In genomic region chr5:132209694-132210093, GRCm38 (mm10) we compare ENCODE assay signal across 26 mouse cellular contexts.
A peak's percentile ranks its signal among the peaks of the same experiment; 100 is the strongest.
DNase-seq lines count a peak whose midpoint lies in the region; ATAC-seq and TF ChIP-seq lines count a peak whose summit lies in the region.
"Had no signal": no experiment of that assay in that cellular context is flagged by ENCODE, and none has a peak within 500 bp of the region (broad histone marks: within the 10 kb centered on the region; RNA-seq: fewer than 3 reads in every experiment).

No protein-coding gene starts in this region.

- peaks cover 0 to 4% of the 10 kb centered on the region in 2 experiments; a peak in 1 of 4 replicates for H3K4me1 ChIP-seq in ES-E14 (ENCODE audit: control insufficient read depth in 2 of 2, insufficient read depth in 2 of 2, low read length in 2 of 2, poor library complexity in 1 of 2)
- peaks cover 22% of the 10 kb centered on the region for H3K4me1 ChIP-seq in embryonic facial prominence, embryonic 10.5 days
- H3K4me1 ChIP-seq in embryonic facial prominence, embryonic 15.5 days, result peaks cover 18% of the 10 kb centered on the region
- H3K4me1 ChIP-seq in limb, embryonic 14.5 days (ENCODE audit: control insufficient read depth, insufficient read depth, low read length), result peaks cover 27% of the 10 kb centered on the region
- H3K4me1 ChIP-seq: lung, embryonic 15.5 days; stomach, embryonic 15.5 days had no signal

- H3K36me3 ChIP-seq in ES-E14 (ENCODE audit: control insufficient read depth, insufficient read depth, low read length, poor library complexity, severe bottlenecking), result no peaks in the 10 kb centered on the region
- H3K36me3 ChIP-seq in embryonic facial prominence, embryonic 10.5 days (replicated peaks), result no peaks in the 10 kb centered on the region
- no peaks in the 10 kb centered on the region for H3K36me3 ChIP-seq in embryonic facial prominence, embryonic 15.5 days
- no peaks in the 10 kb centered on the region for H3K36me3 ChIP-seq in limb, embryonic 14.5 days (ENCODE audit: control insufficient read depth, insufficient read depth, low read length)
- H3K36me3 ChIP-seq: hindbrain, embryonic 13.5 days; lung, embryonic 15.5 days; neural tube, embryonic 12.5 days; stomach, embryonic 15.5 days had no signal

- no peak overlapping the region for H3K4me2 ChIP-seq in embryonic facial prominence, embryonic 15.5 days (replicated peaks)
- no peak overlapping the region; the same call in 1 of the 2 replicates for H3K4me2 ChIP-seq in limb, embryonic 14.5 days (replicated peaks; ENCODE audit: low read depth, low read length, severe bottlenecking)
- H3K4me2 ChIP-seq: heart, embryonic 11.5 days; hindbrain, embryonic 13.5 days; liver, embryonic 11.5 days; lung, embryonic 15.5 days; midbrain, embryonic 11.5 days; neural tube, embryonic 12.5 days; stomach, embryonic 15.5 days had no signal

- H3K27me3 ChIP-seq in embryonic facial prominence, embryonic 10.5 days (replicated peaks; ENCODE audit: low read depth, poor library complexity, severe bottlenecking), result no peaks in the 10 kb centered on the region
- no peaks in the 10 kb centered on the region for H3K27me3 ChIP-seq in embryonic facial prominence, embryonic 15.5 days
- H3K27me3 ChIP-seq in limb, embryonic 14.5 days (ENCODE audit: control insufficient read depth, insufficient read depth, low read length), result no peaks in the 10 kb centered on the region
- H3K27me3 ChIP-seq: hindbrain, embryonic 13.5 days; lung, embryonic 15.5 days; neural tube, embryonic 12.5 days; stomach, embryonic 15.5 days had no signal

- no peak overlapping the region for H3K9ac ChIP-seq in ES-E14 (ENCODE audit: insufficient read depth, low read depth, low read length, poor library complexity, severe bottlenecking)
- H3K9ac ChIP-seq in embryonic facial prominence, embryonic 15.5 days, result no peak overlapping the region
- H3K9ac ChIP-seq in limb, embryonic 14.5 days (ENCODE audit: low read depth, low read length, severe bottlenecking), result no peak overlapping the region
- H3K9ac ChIP-seq: hindbrain, embryonic 13.5 days; lung, embryonic 15.5 days; neural tube, embryonic 12.5 days; stomach, embryonic 15.5 days had no signal

- no peaks in the 10 kb centered on the region for H3K9me3 ChIP-seq in ES-E14 (ENCODE audit: control insufficient read depth, insufficient read depth, low read depth, low read length)
- no peaks in the 10 kb centered on the region for H3K9me3 ChIP-seq in embryonic facial prominence, embryonic 10.5 days
- H3K9me3 ChIP-seq in embryonic facial prominence, embryonic 15.5 days (replicated peaks), result no peaks in the 10 kb centered on the region
- no peaks in the 10 kb centered on the region for H3K9me3 ChIP-seq in limb, embryonic 14.5 days (ENCODE audit: control insufficient read depth, low read length)
- H3K9me3 ChIP-seq: hindbrain, embryonic 13.5 days; lung, embryonic 15.5 days; neural tube, embryonic 12.5 days; stomach, embryonic 15.5 days had no signal

- no peak for DNase-seq in ES-E14 (ENCODE audit: low read depth, low spot score)
- peak; percentile 34 for DNase-seq in embryonic facial prominence, embryonic 10.5 days (ENCODE audit: low spot score)
- DNase-seq in limb, embryonic 14.5 days (ENCODE audit: low spot score), result peak; percentile 74
- no peak for DNase-seq in neural tube, embryonic 10.5 days (ENCODE audit: extremely low spot score, low spot score)
- no peak for DNase-seq in heart, adult 9 months (ENCODE audit: low spot score in 2 of 2)
- no peak for DNase-seq in cerebellum, postnatal 10 days
- DNase-seq: adrenal gland, postnatal 25 days; cerebellum, adult 2 months; cerebellum, postnatal 25 days; gastrocnemius, postnatal 10 days; heart, postnatal 4 days; kidney, adult 11 months; kidney, postnatal 14 days; right cerebral cortex, postnatal 25 days; thymus, postnatal 36 days had no signal

- TF ChIP-seq POLR2A in limb, embryonic 14.5 days (IDR thresholded peaks at IDR 0.05; ENCODE audit: borderline replicate concordance, extremely low read depth, insufficient read depth, insufficient read length), result no peak

- in situ Hi-C loops in ES-E14 (cut with MboI; ENCODE audit: low sequenced_read_pairs in 2 of 2, unreplicated experiment in 2 of 2), result no loop called here

- H3K4me3 ChIP-seq in ES-E14 (ENCODE audit: insufficient read depth in 1 of 2, low read depth in 1 of 2, low read length in 2 of 2, poor library complexity in 1 of 2, severe bottlenecking in 1 of 2), result no peak overlapping the region
- H3K4me3 ChIP-seq in embryonic facial prominence, embryonic 10.5 days, result no peak overlapping the region
- no peak overlapping the region for H3K4me3 ChIP-seq in embryonic facial prominence, embryonic 15.5 days (replicated peaks)
- no peak overlapping the region for H3K4me3 ChIP-seq in limb, embryonic 14.5 days (replicated peaks; ENCODE audit: low read length)
- H3K4me3 ChIP-seq: hindbrain, embryonic 13.5 days; lung, embryonic 15.5 days; neural tube, embryonic 12.5 days; stomach, embryonic 15.5 days had no signal

- peak; percentile 63; the same call in 1 of the 2 replicates for ATAC-seq in embryonic facial prominence, embryonic 15.5 days (ENCODE audit: insufficient number of reproducible peaks, low FRiP score, low TSS enrichment, low read depth)
- peak; percentile 55; the same call in 1 of the 2 replicates for ATAC-seq in limb, embryonic 14.5 days (ENCODE audit: low FRiP score, low read depth)
- ATAC-seq: CD4-positive, CD25-positive, alpha-beta regulatory T cell, adult 4 months; forebrain, embryonic 14.5 days; midbrain, embryonic 16.5 days had no signal

- H3K27ac ChIP-seq in ES-E14 (ENCODE audit: insufficient read depth, low read depth, low read length, poor library complexity, severe bottlenecking), result no peak overlapping the region
- H3K27ac ChIP-seq in embryonic facial prominence, embryonic 10.5 days (replicated peaks), result peak overlapping the region; percentile 54; the same call in 1 of the 2 replicates
- H3K27ac ChIP-seq in embryonic facial prominence, embryonic 15.5 days (replicated peaks), result peak overlapping the region; percentile 75
- H3K27ac ChIP-seq in limb, embryonic 14.5 days (replicated peaks; ENCODE audit: low read depth, low read length), result peak overlapping the region; percentile 33; the same call in 1 of the 2 replicates
- H3K27ac ChIP-seq: hindbrain, embryonic 13.5 days; lung, embryonic 15.5 days; neural tube, embryonic 12.5 days; stomach, embryonic 15.5 days had no signal

TF ChIP-seq in ES-E14, 5 proteins besides CTCF, POLR2A, EP300 and RAD21:
- TF ChIP-seq ZNF384 (IDR thresholded peaks at IDR 0.05; ENCODE audit: low read depth, low read length), result peak; percentile 19; the same call in 1 of the 2 replicates
- no peak for TF ChIP-seq MAFK (IDR thresholded peaks at IDR 0.05; ENCODE audit: insufficient read depth, low read depth, low read length)

Comparison
In these comparisons a context has a peak if more than half of its experiments do, and no peak if none do; other contexts are left out.
1. DNase-seq: peak in embryonic facial prominence, embryonic 10.5 days (single experiment) and limb, embryonic 14.5 days (single experiment); none in ES-E14 (single experiment), neural tube, embryonic 10.5 days (single experiment), heart, adult 9 months (0 of 2) and cerebellum, postnatal 10 days (0 of 2).